24 mouse cellular contexts compared by ENCODE assay signal in genomic region chr1:162353831-162354230, GRCm38 (mm10).
A peak's percentile ranks its signal among the peaks of the same experiment; 100 is the strongest.
DNase-seq lines count a peak whose midpoint lies in the region; ATAC-seq lines count a peak whose summit lies in the region.
"Had no signal": no experiment of that assay in that cellular context is flagged by ENCODE, and none has a peak within 500 bp of the region (broad histone marks: within the 10 kb centered on the region; RNA-seq: fewer than 3 reads in every experiment).

No protein-coding gene starts in this region.

- 61% methylated on average over 4 of the region's 4 CpGs for WGBS in forebrain, embryonic 16.5 days
- WGBS in forebrain, embryonic 11.5 days, result 82% methylated on average over 4 of the region's 4 CpGs

- H3K4me3 ChIP-seq in forebrain, embryonic 16.5 days (replicated peaks; ENCODE audit: low read length), result no peak overlapping the region
- H3K4me3 ChIP-seq in forebrain, embryonic 11.5 days (ENCODE audit: low read depth, low read length), result no peak overlapping the region
- H3K4me3 ChIP-seq: embryonic facial prominence, embryonic 10.5 days; embryonic facial prominence, embryonic 12.5 days; forebrain, embryonic 12.5 days; forebrain, embryonic 15.5 days had no signal

- no peaks in the 10 kb centered on the region for H3K36me3 ChIP-seq in forebrain, embryonic 16.5 days (ENCODE audit: control insufficient read depth, insufficient read depth)
- no peaks in the 10 kb centered on the region for H3K36me3 ChIP-seq in forebrain, embryonic 11.5 days (ENCODE audit: control insufficient read depth, insufficient read depth, low read length)
- H3K36me3 ChIP-seq: embryonic facial prominence, embryonic 10.5 days; embryonic facial prominence, embryonic 12.5 days; forebrain, embryonic 12.5 days; forebrain, embryonic 15.5 days; G1E had no signal

- no peak overlapping the region for H3K9ac ChIP-seq in forebrain, embryonic 16.5 days (replicated peaks; ENCODE audit: low read depth, low read length)
- H3K9ac ChIP-seq in forebrain, embryonic 11.5 days (ENCODE audit: low read length), result no peak overlapping the region
- H3K9ac ChIP-seq: embryonic facial prominence, embryonic 12.5 days; forebrain, embryonic 12.5 days; forebrain, embryonic 15.5 days had no signal

- no peak overlapping the region for H3K27ac ChIP-seq in forebrain, embryonic 16.5 days (ENCODE audit: low read length)
- H3K27ac ChIP-seq in forebrain, embryonic 11.5 days (ENCODE audit: low read depth, low read length), result no peak overlapping the region
- H3K27ac ChIP-seq: embryonic facial prominence, embryonic 10.5 days; embryonic facial prominence, embryonic 12.5 days; forebrain, embryonic 12.5 days; forebrain, embryonic 15.5 days had no signal

- H3K27me3 ChIP-seq in forebrain, embryonic 16.5 days (replicated peaks; ENCODE audit: control insufficient read depth, insufficient read depth, low read length), result no peaks in the 10 kb centered on the region
- H3K27me3 ChIP-seq in forebrain, embryonic 11.5 days (ENCODE audit: control insufficient read depth, insufficient read depth, low read length), result no peaks in the 10 kb centered on the region
- H3K27me3 ChIP-seq: CH12.LX; embryonic facial prominence, embryonic 12.5 days; forebrain, embryonic 12.5 days; forebrain, embryonic 15.5 days; Patski had no signal

- no peak for DNase-seq in forebrain, embryonic 11.5 days (ENCODE audit: low spot score)
- no peak for DNase-seq in frontal cortex, adult 2 months (ENCODE audit: extremely low spot score in 1 of 2, low spot score in 1 of 2)
- peak; percentile 24 for DNase-seq in retina, postnatal 1 day
- DNase-seq in retina, embryonic 14.5 days (ENCODE audit: low spot score), result no peak
- DNase-seq: adrenal gland, adult 8-10 months; adrenal gland, postnatal 14 days; adrenal gland, postnatal 36 days; B cell, adult 2 months; cerebellum, adult 11-12 months; cerebellum, adult 2 months; cerebellum, adult 9-10 months; cerebellum, postnatal 10 days; cerebellum, postnatal 25 days had no signal

- no peak overlapping the region for H3K4me2 ChIP-seq in forebrain, embryonic 16.5 days (ENCODE audit: low read length)
- H3K4me2 ChIP-seq in forebrain, embryonic 11.5 days (ENCODE audit: low read depth, low read length, severe bottlenecking), result no peak overlapping the region
- H3K4me2 ChIP-seq: embryonic facial prominence, embryonic 12.5 days; forebrain, embryonic 12.5 days; forebrain, embryonic 15.5 days had no signal

- ATAC-seq in forebrain, embryonic 16.5 days, result peak; percentile 61
- ATAC-seq in forebrain, embryonic 11.5 days (replicated peaks; ENCODE audit: low FRiP score), result no peak
- ATAC-seq in frontal cortex, adult (ENCODE audit: low TSS enrichment), result peak; percentile 35; the same call in 1 of the 2 replicates
- ATAC-seq: activated CD4-positive, CD25-positive, alpha-beta regulatory T cell, adult 4 months; CD4-positive, CD25-positive, alpha-beta regulatory T cell, adult 4 months; forebrain, embryonic 15.5 days; Patski had no signal

- no peaks in the 10 kb centered on the region for H3K4me1 ChIP-seq in forebrain, embryonic 16.5 days (replicated peaks; ENCODE audit: control insufficient read depth, insufficient read depth, low read length)
- no peaks in the 10 kb centered on the region for H3K4me1 ChIP-seq in forebrain, embryonic 11.5 days (replicated peaks; ENCODE audit: control insufficient read depth, insufficient read depth, low read length)
- H3K4me1 ChIP-seq: embryonic facial prominence, embryonic 12.5 days; forebrain, embryonic 12.5 days had no signal

- no peaks in the 10 kb centered on the region for H3K9me3 ChIP-seq in forebrain, embryonic 16.5 days (ENCODE audit: control insufficient read depth, low read length)
- no peaks in the 10 kb centered on the region for H3K9me3 ChIP-seq in forebrain, embryonic 11.5 days (ENCODE audit: control insufficient read depth, low read length)
- H3K9me3 ChIP-seq: embryonic facial prominence, embryonic 10.5 days; embryonic facial prominence, embryonic 12.5 days; forebrain, embryonic 12.5 days; forebrain, embryonic 15.5 days; G1E had no signal
